Mouse (Mus musculus) MEL (cell line): ENCODE results near the gene 1810065E05Rik. TPM values are rescaled to one million over a fixed set of nuclear protein-coding genes. Genes with fewer than 3 reads are reported as not detected.

Experiments used
- DNase-seq: peaks from one replicate; pipeline ENCODE4 v3.0.0; 2011; ENCODE audit warnings: low read depth, low spot score
- H3K27ac ChIP-seq: 2 replicates; pipeline ENCODE4 v1.5.1; 2012; ENCODE audit warnings: low read depth, mild to moderate bottlenecking, control low read depth, low read length, moderate library complexity; ENCODE audit not compliant: control insufficient read depth
- H3K27me3 ChIP-seq, 2 experiments: fragments of 150-350 bp in 1 of 2; sonication (generic) in 1 of 2; 2 replicates each; pipeline ENCODE4 v1.6.1; 2012; ENCODE audit warnings: low read length in 2 of 2, mild to moderate bottlenecking in 2 of 2, improper control_type of control experiment in 1 of 2, moderate library complexity in 1 of 2; ENCODE audit not compliant: insufficient read depth in 2 of 2, control insufficient read depth in 1 of 2
- H3K36me3 ChIP-seq, 2 experiments: 2 replicates each; pipeline ENCODE4 v1.6.1; 2012 to 2014; ENCODE audit warnings: low read length in 2 of 2, improper control_type of control experiment in 1 of 2, inconsistent platforms in 1 of 2, mild to moderate bottlenecking in 1 of 2; ENCODE audit not compliant: insufficient read depth in 2 of 2, control insufficient read depth in 1 of 2
- H3K4me1 ChIP-seq, 2 experiments: fragments of 150-350 bp in 1 of 2; sonication (generic) in 1 of 2; 2 replicates each; pipeline ENCODE4 v1.6.1; 2012; ENCODE audit warnings: low read length in 2 of 2, improper control_type of control experiment in 1 of 2, mild to moderate bottlenecking in 1 of 2; ENCODE audit not compliant: insufficient read depth in 2 of 2, control insufficient read depth in 1 of 2
- H3K4me3 ChIP-seq, 2 experiments: fragments of 150-350 bp in 1 of 2; sonication (generic) in 1 of 2; 2 replicates each; pipeline ENCODE4 v1.5.1; 2012; ENCODE audit warnings: low read depth in 2 of 2, low read length in 2 of 2, mild to moderate bottlenecking in 2 of 2, moderate library complexity in 2 of 2, control low read depth in 1 of 2, improper control_type of control experiment in 1 of 2; ENCODE audit not compliant: control insufficient read depth in 1 of 2, insufficient read depth in 1 of 2
- H3K79me2 ChIP-seq: 2 replicates; pipeline ENCODE4 v1.6.1; 2012; ENCODE audit warnings: mild to moderate bottlenecking, low read length, moderate library complexity; ENCODE audit not compliant: control insufficient read depth, poor library complexity, insufficient read depth
- H3K9ac ChIP-seq: 2 replicates; pipeline ENCODE4 v1.6.1; 2012; ENCODE audit warnings: low read depth, mild to moderate bottlenecking, control low read depth, low read length, moderate library complexity; ENCODE audit not compliant: control insufficient read depth, poor library complexity, severe bottlenecking
- H3K9me3 ChIP-seq: fragments of 150-350 bp; sonication (generic); replicated peaks from 2 replicates; pipeline ENCODE4 v1.6.1; 2012; ENCODE audit warnings: mild to moderate bottlenecking, low read length, improper control_type of control experiment, moderate library complexity; ENCODE audit not compliant: insufficient read depth
- BHLHE40 ChIP-seq: IDR thresholded peaks from 2 replicates; pipeline ENCODE4 v1.6.1; 2012; ENCODE audit warnings: low read depth, mild to moderate bottlenecking, inconsistent platforms, low read length, improper control_type of control experiment, borderline replicate concordance
- CHD2 ChIP-seq: IDR thresholded peaks from 2 replicates; pipeline ENCODE4 v1.6.1; 2011; ENCODE audit warnings: low read length, improper control_type of control experiment
- EP300 ChIP-seq, 2 experiments: IDR thresholded peaks; 2 replicates each; pipeline ENCODE4 v1.6.1; 2011; ENCODE audit warnings: improper control_type of control experiment in 2 of 2, low read length in 2 of 2, low read depth in 1 of 2, mild to moderate bottlenecking in 1 of 2
- GABPA ChIP-seq: IDR thresholded peaks from 2 replicates; pipeline ENCODE4 v1.6.1; 2012; ENCODE audit warnings: low read depth, mild to moderate bottlenecking, inconsistent platforms, low read length, improper control_type of control experiment, moderate library complexity
- GATA1 ChIP-seq: IDR thresholded peaks from 2 replicates; pipeline ENCODE4 v1.6.1; 2011; ENCODE audit warnings: low read depth, low read length, improper control_type of control experiment
- HCFC1 ChIP-seq: IDR thresholded peaks from 2 replicates; pipeline ENCODE4 v1.6.1; 2012; ENCODE audit warnings: low read depth, mild to moderate bottlenecking, inconsistent platforms, low read length, improper control_type of control experiment, moderate library complexity
- JUND ChIP-seq: IDR thresholded peaks from 2 replicates; pipeline ENCODE4 v1.6.1; 2011; ENCODE audit warnings: low read depth, mild to moderate bottlenecking, improper control_type of control experiment, low read length
- MAX ChIP-seq: IDR thresholded peaks from 2 replicates; pipeline ENCODE4 v1.6.1; 2011; ENCODE audit warnings: low read length, improper control_type of control experiment
- MXI1 ChIP-seq: IDR thresholded peaks from 2 replicates; pipeline ENCODE4 v1.6.1; 2011; ENCODE audit warnings: mild to moderate bottlenecking, low read depth, low read length, improper control_type of control experiment
- MYC ChIP-seq: IDR thresholded peaks from 2 replicates; pipeline ENCODE4 v1.6.1; 2011; ENCODE audit warnings: low read depth, mild to moderate bottlenecking, low read length, improper control_type of control experiment, moderate library complexity
- NRF1 ChIP-seq: IDR thresholded peaks from 2 replicates; pipeline ENCODE4 v1.6.1; 2014; ENCODE audit warnings: low read depth, mild to moderate bottlenecking, inconsistent platforms, low read length, improper control_type of control experiment, moderate library complexity; ENCODE audit not compliant: poor library complexity, insufficient read depth, severe bottlenecking
- POLR2AphosphoS5 ChIP-seq: IDR thresholded peaks from 2 replicates; pipeline ENCODE4 v1.6.1; 2012; ENCODE audit warnings: low read depth, borderline replicate concordance, mild to moderate bottlenecking, inconsistent platforms, low read length, moderate library complexity, mixed read lengths
- RAD21 ChIP-seq: IDR thresholded peaks from 2 replicates; pipeline ENCODE4 v1.6.1; 2011; ENCODE audit warnings: mild to moderate bottlenecking, low read depth, low read length, improper control_type of control experiment
- SIN3A ChIP-seq: IDR thresholded peaks from 2 replicates; pipeline ENCODE4 v1.6.1; 2012; ENCODE audit warnings: low read length, improper control_type of control experiment, inconsistent platforms
- TBP ChIP-seq: IDR thresholded peaks from 2 replicates; pipeline ENCODE4 v1.8.0; 2011; ENCODE audit warnings: low read depth, low read length, improper control_type of control experiment
- USF1 ChIP-seq: IDR thresholded peaks from 2 replicates; pipeline ENCODE4 v1.6.1; 2014; ENCODE audit warnings: low read depth, mild to moderate bottlenecking, inconsistent platforms, low read length, improper control_type of control experiment, moderate library complexity
- USF2 ChIP-seq, 2 experiments: IDR thresholded peaks; 2 replicates each; pipeline ENCODE4 v1.6.1; 2011 to 2012; ENCODE audit warnings: improper control_type of control experiment in 2 of 2, low read length in 2 of 2, borderline replicate concordance in 1 of 2, inconsistent platforms in 1 of 2, low read depth in 1 of 2, mild to moderate bottlenecking in 1 of 2; ENCODE audit not compliant: insufficient read depth in 1 of 2
- ZKSCAN1 ChIP-seq: IDR thresholded peaks from 2 replicates; pipeline ENCODE4 v1.6.1; 2012; ENCODE audit warnings: low read depth, mild to moderate bottlenecking, inconsistent platforms, low read length, improper control_type of control experiment, moderate library complexity
- polyA plus RNA-seq, 2 experiments: library from polyadenylated mRNA; stranded (reverse) in 1 of 2; unstranded in 1 of 2; fragments of >175 nt in 1 of 2; fragments of >200 nt in 1 of 2; gene quantifications; 2 replicates each; pipeline versions ENCODE4 v1.2.1 to v1.2.4; 2012; ENCODE audit warnings: low replicate concordance in 2 of 2, low read depth in 1 of 2; ENCODE audit not compliant: insufficient read length in 2 of 2, insufficient read depth in 1 of 2, missing spikeins in 1 of 2
- total RNA-seq: library from RNA; depleted of rRNA; stranded (reverse); fragments of 300-350 nt; gene quantifications from 2 replicates; pipeline ENCODE4 v1.2.3, GENCODE M21; 2012

Gene 1810065E05Rik
- total and polyA plus RNA-seq, 3 experiments, result not detected

GRCm38 (mm10) chr11:58399985-58400645 is 20.8 kb upstream of the 1810065E05Rik start:
- no peaks in the 10 kb centered on the region for H3K9me3 ChIP-seq
- H3K9ac ChIP-seq, result no peak overlapping the region
- H3K27ac ChIP-seq, result no peak overlapping the region
- H3K4me1 ChIP-seq, result no peaks in the 10 kb centered on the region
- no peaks in the 10 kb centered on the region for H3K79me2 ChIP-seq
- 0 out of 4 replicates have a peak, but pooled peaks cover 0 to 3% of the 10 kb centered on the region in 2 experiments for H3K27me3 ChIP-seq
- no peak overlapping the region for H3K4me3 ChIP-seq
- TF ChIP-seq USF1 (no peak), HCFC1 (no peak), MXI1 (no peak), MYC (no peak), RAD21 (no peak), GABPA (no peak), CHD2 (no peak), NRF1 (no peak), GATA1 (no peak), TBP (no peak), POLR2AphosphoS5 (no peak), USF2 (IDR thresholded peaks at IDR 0.05; ENCODE audit: borderline replicate concordance in 1 of 2, insufficient read depth in 1 of 2, low read depth in 1 of 2, low read length in 2 of 2) (no peak), JUND (no peak), BHLHE40 (no peak), ZKSCAN1 (no peak), MAX (no peak), EP300 (IDR thresholded peaks at IDR 0.05; ENCODE audit: low read depth in 1 of 2, low read length in 2 of 2) (no peak)
- TF ChIP-seq, all 39 proteins: peak for 0
- H3K36me3 ChIP-seq, result no peaks in the 10 kb centered on the region
- DNase-seq, result no peak

GRCm38 (mm10) chr11:58400655-58401054 is 20.3 kb upstream of the 1810065E05Rik start:
- no peak for DNase-seq
- H3K27me3 ChIP-seq, result 0 out of 4 replicates have a peak, but pooled peaks cover 0 to 3% of the 10 kb centered on the region in 2 experiments
- no peaks in the 10 kb centered on the region for H3K9me3 ChIP-seq

More at GRCm38 (mm10) chr11:58400655-58401054, 20.3 kb upstream of the 1810065E05Rik start:
- no peak overlapping the region for H3K27ac ChIP-seq
- no peak for TF ChIP-seq SIN3A
- H3K36me3 ChIP-seq, result no peaks in the 10 kb centered on the region
- no peak overlapping the region for H3K4me3 ChIP-seq
- no peaks in the 10 kb centered on the region for H3K4me1 ChIP-seq
- no peaks in the 10 kb centered on the region for H3K79me2 ChIP-seq
- H3K9ac ChIP-seq, result no peak overlapping the region
